Mouse (Mus musculus) kidney, embryonic 15.5 days (tissue): ENCODE results near the gene Slc41a3. TPM values are rescaled to one million over a fixed set of nuclear protein-coding genes. Genes with fewer than 3 reads are reported as not detected.
A peak's percentile ranks its signal among the peaks of the same experiment; 100 is the strongest.

Experiments used
- ATAC-seq: fragments of 200-750 bp; cut with Nextera tagmentation; replicated peaks from 2 replicates; pipeline ENCODE4 v1.8.0; 2017; ENCODE audit warnings: moderate TSS enrichment; ENCODE audit not compliant: low FRiP score
- H3K27ac ChIP-seq: fragments of 300-500 bp; sonication (generic); 2 replicates; pipeline ENCODE4 v1.5.1; 2015; ENCODE audit warnings: mild to moderate bottlenecking, inconsistent platforms
- H3K27me3 ChIP-seq: fragments of 300-500 bp; sonication (generic); 2 replicates; pipeline ENCODE4 v1.6.1; 2015; ENCODE audit warnings: inconsistent platforms
- H3K36me3 ChIP-seq: fragments of 300-500 bp; sonication (generic); 2 replicates; pipeline ENCODE4 v1.6.1; 2015; ENCODE audit warnings: inconsistent platforms
- H3K4me1 ChIP-seq: fragments of 300-500 bp; sonication (generic); 2 replicates; pipeline ENCODE4 v1.6.1; 2015; ENCODE audit warnings: inconsistent platforms
- H3K4me2 ChIP-seq: fragments of 300-500 bp; sonication (generic); 2 replicates; pipeline ENCODE4 v1.6.1; 2015; ENCODE audit warnings: moderate library complexity, mild to moderate bottlenecking, inconsistent platforms
- H3K4me3 ChIP-seq: fragments of 300-500 bp; sonication (generic); replicated peaks from 2 replicates; pipeline ENCODE4 v1.5.1; 2015; ENCODE audit warnings: mild to moderate bottlenecking, inconsistent platforms
- H3K9ac ChIP-seq: fragments of 300-500 bp; sonication (generic); 2 replicates; pipeline ENCODE4 v1.6.1; 2015; ENCODE audit warnings: mild to moderate bottlenecking, inconsistent platforms
- H3K9me3 ChIP-seq: fragments of 300-500 bp; sonication (generic); replicated peaks from 2 replicates; pipeline ENCODE4 v1.6.1; 2016; ENCODE audit warnings: inconsistent platforms
- WGBS: fragments of 180-500 bp; shearing (Covaris S2); methylation state at CpG from one replicate; pipeline ENCODE4 v1.1.7; 2015; ENCODE audit warnings: mixed read lengths; 5-methylcytosine and 5-hydroxymethylcytosine counted together
- polyA plus RNA-seq: library from polyadenylated mRNA; unstranded; fragments of >200 nt; fragmentation: Nextera tagmentation; extraction: Ambion mirVana; gene quantifications from 2 replicates; pipeline ENCODE4 v1.2.1, GENCODE M21; 2015

Gene Slc41a3
- polyA plus RNA-seq, 1 experiment from 2014 or later = 7.6 TPM

DNA sequence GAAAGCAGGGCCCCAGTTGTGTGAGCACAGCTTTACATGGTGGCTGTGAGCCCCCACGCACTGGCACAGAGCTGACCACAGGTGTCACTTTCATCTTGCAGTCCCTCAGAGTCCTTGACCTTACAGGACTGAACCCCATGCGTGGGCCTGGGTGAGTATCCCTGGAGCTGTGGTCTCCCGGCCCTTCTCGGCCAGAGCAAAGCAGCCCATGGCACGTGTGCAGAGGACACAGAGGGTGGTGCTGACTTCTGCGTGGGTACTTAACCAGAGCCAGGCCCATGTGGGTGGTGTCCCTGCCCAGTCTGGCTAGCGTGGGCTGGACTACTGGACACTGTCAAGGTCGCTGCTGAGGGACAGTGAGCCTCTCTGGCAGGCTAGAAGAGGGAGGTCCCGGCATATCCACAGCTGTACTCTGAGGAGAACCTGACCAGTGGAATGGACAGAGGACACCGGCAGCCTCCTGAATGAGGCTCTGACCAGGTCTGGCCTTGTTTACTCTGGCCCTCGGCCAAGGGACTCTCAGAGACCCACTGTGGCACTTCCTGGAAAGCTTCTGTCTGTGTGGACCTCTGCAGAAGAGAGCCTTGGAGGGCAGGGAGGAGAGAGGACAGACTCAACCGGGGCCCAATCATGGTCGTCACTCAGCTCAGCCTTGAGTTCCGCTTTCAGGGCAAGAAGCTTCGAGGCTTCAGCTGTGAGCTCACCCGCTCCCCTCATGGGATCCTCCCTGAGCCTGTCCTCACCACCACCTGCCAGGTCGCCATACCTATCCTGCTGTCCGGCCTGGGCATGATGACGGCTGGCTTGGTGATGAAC lies 14.5 kb downstream of the Slc41a3 start:
- peaks cover 56% of the 10 kb centered on the region for H3K4me1 ChIP-seq
- WGBS = 52% methylated on average over 19 of the region's 19 CpGs
- ATAC-seq = peak; percentile 33
- H3K36me3 ChIP-seq = no peaks in the 10 kb centered on the region
- peak overlapping the region; percentile 2; the same call in 1 of the 2 replicates for H3K27ac ChIP-seq
- no peak overlapping the region for H3K4me2 ChIP-seq
- no peak overlapping the region for H3K4me3 ChIP-seq
- no peaks in the 10 kb centered on the region for H3K27me3 ChIP-seq
- no peaks in the 10 kb centered on the region for H3K9me3 ChIP-seq
- H3K9ac ChIP-seq = no peak overlapping the region

GRCm38 (mm10) chr6:90619936-90620335 lies 15.4 kb downstream of the Slc41a3 start:
- Histone ChIP-seq H3K9ac (no peak overlapping the region), H3K9me3 (no peaks in the 10 kb centered on the region), H3K4me2 (no peak overlapping the region), H3K4me3 (no peak overlapping the region), H3K27ac (peak overlapping the region; percentile 42; the same call in 1 of the 2 replicates), H3K27me3 (no peaks in the 10 kb centered on the region), H3K36me3 (no peaks in the 10 kb centered on the region), H3K4me1 (peaks cover 65% of the 10 kb centered on the region)
- WGBS = 60% methylated on average over 5 of the region's 5 CpGs
- no peak for ATAC-seq

GRCm38 (mm10) chr6:90620791-90621583 lies 16.5 kb downstream of the Slc41a3 start:
- ATAC-seq = peak; percentile 77
- H3K27ac ChIP-seq = peak overlapping the region; percentile 77
- H3K4me2 ChIP-seq = no peak overlapping the region
- no peak overlapping the region for H3K4me3 ChIP-seq
- no peaks in the 10 kb centered on the region for H3K36me3 ChIP-seq
- WGBS = 27% methylated on average over 9 of the region's 9 CpGs
- peaks cover 71% of the 10 kb centered on the region for H3K4me1 ChIP-seq
- H3K9me3 ChIP-seq = no peaks in the 10 kb centered on the region
- H3K9ac ChIP-seq = no peak overlapping the region
- no peaks in the 10 kb centered on the region for H3K27me3 ChIP-seq

GRCm38 (mm10) chr6:90621584-90621890 lies 17.0 kb downstream of the Slc41a3 start:
- no peak overlapping the region for H3K4me3 ChIP-seq
- ATAC-seq = no peak
- H3K9ac ChIP-seq = no peak overlapping the region
- WGBS = 24% methylated on average over 6 of the region's 6 CpGs
- H3K36me3 ChIP-seq = no peaks in the 10 kb centered on the region
- no peak overlapping the region for H3K4me2 ChIP-seq
- H3K27me3 ChIP-seq = no peaks in the 10 kb centered on the region
- H3K9me3 ChIP-seq = no peaks in the 10 kb centered on the region
- H3K4me1 ChIP-seq = peaks cover 71% of the 10 kb centered on the region
- H3K27ac ChIP-seq = peak overlapping the region; percentile 77

DNA sequence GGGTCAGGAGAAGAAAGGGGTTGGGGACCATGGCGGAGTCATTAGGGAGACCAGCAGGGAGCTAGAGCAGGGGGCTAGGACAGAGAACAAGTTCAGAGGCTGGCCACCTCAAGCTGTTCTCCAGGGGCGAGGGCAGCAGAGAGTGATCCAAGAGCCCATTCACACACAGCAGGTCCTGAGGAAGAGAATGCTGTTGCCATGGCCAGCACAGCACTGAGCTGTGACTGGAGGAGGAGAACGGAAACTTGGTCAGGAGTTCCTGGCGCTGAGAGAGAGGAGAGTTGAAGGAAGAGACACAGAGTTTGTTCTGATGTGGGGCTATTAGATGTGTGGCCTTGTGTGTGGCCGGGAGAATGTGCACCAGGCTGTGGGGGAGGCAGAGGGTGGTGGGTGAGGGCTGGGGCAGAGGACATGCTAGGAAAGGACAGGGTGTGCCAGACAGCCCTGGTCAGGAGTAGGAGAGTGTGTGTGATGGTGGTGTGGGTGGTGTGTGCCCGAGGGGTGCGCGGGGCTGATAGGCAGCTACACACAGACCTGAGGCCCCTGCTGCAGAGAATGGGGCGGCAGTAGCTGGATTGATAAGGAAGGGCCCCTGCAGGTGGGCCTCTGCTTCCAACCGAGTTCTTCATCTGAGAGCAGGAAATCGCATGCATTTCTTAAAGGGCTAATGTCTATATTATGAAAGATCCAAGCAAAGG lies 18.4 kb downstream of the Slc41a3 start:
- H3K9ac ChIP-seq = no peak overlapping the region
- no peak overlapping the region for H3K4me2 ChIP-seq
- H3K4me3 ChIP-seq = no peak overlapping the region
- ATAC-seq = no peak; the same call in 1 of the 2 replicates
- no peaks in the 10 kb centered on the region for H3K27me3 ChIP-seq
- WGBS = 51% methylated on average over 11 of the region's 11 CpGs
- H3K36me3 ChIP-seq = no peaks in the 10 kb centered on the region
- H3K4me1 ChIP-seq = peaks cover 71% of the 10 kb centered on the region
- peak overlapping the region; percentile 77; the same call in 1 of the 2 replicates for H3K27ac ChIP-seq
- H3K9me3 ChIP-seq = no peaks in the 10 kb centered on the region

- no peaks in the 10 kb centered on the region for H3K27me3 ChIP-seq
- 83% methylated on average over 5 of the region's 5 CpGs for WGBS
- no peak overlapping the region for H3K4me3 ChIP-seq
- no peak overlapping the region for H3K4me2 ChIP-seq
- H3K36me3 ChIP-seq = no peaks in the 10 kb centered on the region
- no peak for ATAC-seq
- no peaks in the 10 kb centered on the region for H3K9me3 ChIP-seq
- no peak overlapping the region for H3K9ac ChIP-seq
- H3K27ac ChIP-seq = peak overlapping the region; percentile 77; the same call in 1 of the 2 replicates
- peaks cover 66% of the 10 kb centered on the region for H3K4me1 ChIP-seq
These were observed 18.9 kb downstream of the Slc41a3 start for GRCm38 (mm10) chr6:90623456-90623836.

DNA sequence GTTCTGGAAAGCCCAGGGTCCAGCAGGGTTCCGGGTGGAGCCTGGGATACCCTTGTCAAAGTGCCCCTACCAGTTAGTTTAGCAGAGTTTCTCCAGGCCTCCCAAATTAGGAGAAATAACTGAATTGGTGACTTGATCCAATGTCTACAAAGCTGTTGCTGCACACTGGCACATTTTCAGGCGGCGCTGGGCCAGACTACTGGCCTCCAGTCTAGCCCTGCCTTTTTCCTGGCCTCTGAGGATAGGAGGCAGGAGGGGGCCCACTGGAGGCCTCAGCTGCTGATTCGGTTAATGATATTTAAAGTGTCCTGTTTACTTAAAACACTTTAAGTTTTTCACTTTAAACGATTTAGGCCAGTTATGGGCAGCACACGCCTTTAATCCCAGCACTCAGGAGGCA lies 19.7 kb downstream of the Slc41a3 start:
- Histone ChIP-seq H3K27ac (no peak overlapping the region), H3K9ac (no peak overlapping the region), H3K36me3 (no peaks in the 10 kb centered on the region), H3K27me3 (no peaks in the 10 kb centered on the region), H3K4me3 (no peak overlapping the region), H3K9me3 (no peaks in the 10 kb centered on the region), H3K4me2 (no peak overlapping the region), H3K4me1 (peaks cover 59% of the 10 kb centered on the region)
- WGBS = 74% methylated on average over 6 of the region's 6 CpGs
- ATAC-seq = no peak

- Histone ChIP-seq H3K9me3 (no peaks in the 10 kb centered on the region), H3K4me3 (no peak overlapping the region), H3K4me1 (peaks cover 54% of the 10 kb centered on the region), H3K36me3 (no peaks in the 10 kb centered on the region), H3K9ac (no peak overlapping the region), H3K27ac (no peak overlapping the region), H3K4me2 (no peak overlapping the region), H3K27me3 (no peaks in the 10 kb centered on the region)
- ATAC-seq = no peak
- 60% methylated on average over 11 of the region's 11 CpGs for WGBS
These were observed 20.2 kb downstream of the Slc41a3 start for GRCm38 (mm10) chr6:90624733-90625132.

DNA sequence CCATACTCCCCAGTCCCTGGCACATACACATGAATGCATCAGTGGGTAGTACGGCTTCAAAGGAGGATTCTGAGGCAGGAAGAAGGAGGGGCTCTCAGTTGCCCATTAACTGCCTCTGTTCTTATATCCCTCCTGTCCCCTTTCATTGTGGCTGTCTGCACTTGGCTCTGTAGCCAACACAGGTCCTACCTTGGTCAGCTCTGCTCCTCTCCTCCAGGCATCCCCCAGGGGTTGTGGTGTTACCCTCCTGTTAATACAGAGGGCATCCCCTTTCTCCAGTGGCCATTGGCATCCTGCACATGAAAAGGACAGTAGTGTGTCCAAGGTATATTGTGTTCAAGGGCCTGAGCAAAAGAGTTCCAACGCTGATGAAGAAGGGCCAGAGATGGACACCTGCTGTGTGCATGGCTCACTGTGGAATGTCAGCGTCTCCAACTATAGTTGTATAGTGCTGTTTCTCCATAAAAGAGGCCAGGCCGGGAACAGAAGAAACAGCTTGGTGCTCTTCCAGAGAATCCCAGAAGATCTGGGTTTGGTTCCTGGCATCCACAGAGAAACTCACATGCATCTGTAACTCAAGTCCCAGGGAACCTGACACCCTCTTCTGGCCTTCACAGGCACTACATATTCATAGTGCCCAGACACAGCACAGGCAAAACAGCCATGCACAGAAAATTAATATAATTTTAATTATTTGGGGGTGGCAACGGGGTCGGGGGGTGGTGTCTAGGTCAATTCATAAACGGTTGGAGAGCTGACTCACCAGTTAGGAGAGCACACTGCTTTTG lies 20.9 kb downstream of the Slc41a3 start:
- H3K27me3 ChIP-seq = no peaks in the 10 kb centered on the region
- H3K4me2 ChIP-seq = no peak overlapping the region
- H3K4me1 ChIP-seq = peaks cover 47% of the 10 kb centered on the region
- H3K9ac ChIP-seq = no peak overlapping the region
- no peaks in the 10 kb centered on the region for H3K9me3 ChIP-seq
- 78% methylated on average over 7 of the region's 7 CpGs for WGBS
- no peak overlapping the region for H3K4me3 ChIP-seq
- H3K27ac ChIP-seq = 0 out of 2 replicates have a peak overlapping the region, but pooled peaks have one; percentile 1
- no peak for ATAC-seq
- no peaks in the 10 kb centered on the region for H3K36me3 ChIP-seq

GRCm38 (mm10) chr6:90627556-90627955 lies 23.0 kb downstream of the Slc41a3 start:
- Histone ChIP-seq H3K36me3 (no peaks in the 10 kb centered on the region), H3K27ac (no peak overlapping the region), H3K4me2 (no peak overlapping the region), H3K4me3 (no peak overlapping the region), H3K27me3 (no peaks in the 10 kb centered on the region), H3K9ac (no peak overlapping the region), H3K4me1 (peaks cover 26% of the 10 kb centered on the region), H3K9me3 (no peaks in the 10 kb centered on the region)
- no peak for ATAC-seq
- 88% methylated on average over 4 of the region's 4 CpGs for WGBS

- Histone ChIP-seq H3K27me3 (no peaks in the 10 kb centered on the region), H3K4me2 (no peak overlapping the region), H3K4me1 (peaks cover 11% of the 10 kb centered on the region), H3K4me3 (no peak overlapping the region), H3K27ac (no peak overlapping the region), H3K9me3 (no peaks in the 10 kb centered on the region), H3K36me3 (no peaks in the 10 kb centered on the region), H3K9ac (no peak overlapping the region)
- no peak for ATAC-seq
- 80% methylated on average over 6 of the region's 6 CpGs for WGBS
These were observed 25.0 kb downstream of the Slc41a3 start for GRCm38 (mm10) chr6:90629506-90629905.
